Mouse (Mus musculus) heart, embryonic 14.5 days (tissue): Measurements from ENCODE around the gene Aox1. TPM values are rescaled to one million over a fixed set of nuclear protein-coding genes. Genes with fewer than 3 reads are reported as not detected.

Experiments
- ATAC-seq: fragments of 200-750 bp; cut with Nextera tagmentation; 2 replicates; pipeline ENCODE4 v1.8.0; 2017; ENCODE audit warnings: low read depth, moderate TSS enrichment; ENCODE audit not compliant: insufficient number of reproducible peaks, insufficient read depth, low FRiP score
- H3K27ac ChIP-seq, 2 experiments: fragments of 200-500 bp in 1 of 2; fragments of 300-500 bp in 1 of 2; sonication (generic) in 1 of 2; replicated peaks in 1 of 2; 2 replicates each; pipeline ENCODE4 v1.5.1; 2012 to 2014; ENCODE audit warnings: low read depth in 2 of 2, low read length in 2 of 2, control low read depth in 1 of 2, mild to moderate bottlenecking in 1 of 2, mixed read lengths in 1 of 2; ENCODE audit not compliant: control insufficient read depth in 1 of 2, insufficient read depth in 1 of 2
- H3K27me3 ChIP-seq: fragments of 300-500 bp; sonication (generic); 2 replicates; pipeline ENCODE4 v1.6.1; 2014; ENCODE audit warnings: mild to moderate bottlenecking, low read length, control low read depth; ENCODE audit not compliant: control insufficient read depth, insufficient read depth
- H3K36me3 ChIP-seq: fragments of 300-500 bp; sonication (generic); 2 replicates; pipeline ENCODE4 v1.6.1; 2014; ENCODE audit warnings: mild to moderate bottlenecking, control low read depth, low read length, mixed read lengths; ENCODE audit not compliant: control insufficient read depth, insufficient read depth
- H3K4me1 ChIP-seq, 2 experiments: fragments of 200-500 bp in 1 of 2; fragments of 300-500 bp in 1 of 2; sonication (generic) in 1 of 2; 2 replicates each; pipeline ENCODE4 v1.6.1; 2012 to 2014; ENCODE audit warnings: low read length in 2 of 2, control low read depth in 1 of 2, mixed read lengths in 1 of 2; ENCODE audit not compliant: control insufficient read depth in 2 of 2, insufficient read depth in 2 of 2
- H3K4me2 ChIP-seq: fragments of 300-500 bp; sonication (generic); 2 replicates; pipeline ENCODE4 v1.6.1; 2014; ENCODE audit warnings: mild to moderate bottlenecking, low read length
- H3K4me3 ChIP-seq, 2 experiments: fragments of 200-500 bp in 1 of 2; fragments of 300-500 bp in 1 of 2; sonication (generic) in 1 of 2; 2 replicates each; pipeline ENCODE4 v1.5.1; 2012 to 2014; ENCODE audit warnings: low read length in 2 of 2, mild to moderate bottlenecking in 2 of 2, control low read depth in 1 of 2, low read depth in 1 of 2, moderate library complexity in 1 of 2; ENCODE audit not compliant: control insufficient read depth in 1 of 2, insufficient read depth in 1 of 2
- H3K9ac ChIP-seq: fragments of 300-500 bp; sonication (generic); 2 replicates; pipeline ENCODE4 v1.6.1; 2014; ENCODE audit warnings: mild to moderate bottlenecking, low read length
- H3K9me3 ChIP-seq: fragments of 300-500 bp; sonication (generic); 2 replicates; pipeline ENCODE4 v1.6.1; 2016; ENCODE audit warnings: low read length, control low read depth; ENCODE audit not compliant: control insufficient read depth
- WGBS: fragments of 180-500 bp; shearing (Covaris S2); extraction: QIAGEN DNeasy Blood & Tissue Kit; methylation state at CpG from one replicate; pipeline ENCODE4 v1.1.7; 2014; 5-methylcytosine and 5-hydroxymethylcytosine counted together
- polyA plus RNA-seq: library from polyadenylated mRNA; unstranded; fragments of >200 nt; fragmentation: Nextera tagmentation; extraction: Ambion mirVana; gene quantifications from 2 replicates; pipeline ENCODE4 v1.2.1, GENCODE M21; 2014

Aox1 gene
- polyA plus RNA-seq, 1 experiment from 2014 or later, result 0.89 TPM

- Histone ChIP-seq H3K9ac (no peak overlapping the region), H3K36me3 (no peaks in the 10 kb centered on the region), H3K9me3 (no peaks in the 10 kb centered on the region), H3K27ac (no peak overlapping the region), H3K4me2 (no peak overlapping the region), H3K4me1 (no peaks in the 10 kb centered on the region; a peak in 1 of 4 replicates), H3K4me3 (no peak overlapping the region), H3K27me3 (no peaks in the 10 kb centered on the region)
- WGBS, result 93% methylated on average over 5 of the region's 5 CpGs
- ATAC-seq, result no peak
Observed at GRCm38 (mm10) chr1:58110241-58110640, 80.5 kb downstream of the Aox1 start.

DNA sequence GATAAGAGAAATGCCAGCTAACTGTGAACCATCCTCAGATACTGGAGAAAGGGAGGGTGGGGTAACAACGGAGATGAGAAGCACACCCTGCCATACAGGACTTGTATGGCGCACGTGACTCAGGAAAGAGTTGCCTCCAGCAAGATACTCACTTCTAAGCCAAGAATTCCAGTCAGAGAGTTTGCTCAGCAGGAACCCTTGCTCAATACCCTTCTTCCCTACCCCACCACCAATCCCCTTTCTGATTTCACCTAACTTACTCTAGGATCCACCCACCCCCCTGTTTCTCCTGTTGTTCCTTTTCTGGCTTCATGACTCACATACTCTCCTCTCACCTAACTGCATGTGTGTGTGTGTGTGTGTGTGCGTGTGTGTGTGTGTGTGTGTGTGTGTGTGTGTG is 81.6 kb downstream of the Aox1 start:
- H3K27me3 ChIP-seq, result no peaks in the 10 kb centered on the region
- H3K4me3 ChIP-seq, result no peak overlapping the region
- 77% methylated on average over 4 of the region's 4 CpGs for WGBS
- H3K9me3 ChIP-seq, result no peaks in the 10 kb centered on the region
- H3K36me3 ChIP-seq, result no peaks in the 10 kb centered on the region
- H3K4me1 ChIP-seq, result no peaks in the 10 kb centered on the region; a peak in 1 of 4 replicates
- H3K4me2 ChIP-seq, result no peak overlapping the region
- H3K27ac ChIP-seq, result no peak overlapping the region
- H3K9ac ChIP-seq, result no peak overlapping the region
- ATAC-seq, result no peak

DNA sequence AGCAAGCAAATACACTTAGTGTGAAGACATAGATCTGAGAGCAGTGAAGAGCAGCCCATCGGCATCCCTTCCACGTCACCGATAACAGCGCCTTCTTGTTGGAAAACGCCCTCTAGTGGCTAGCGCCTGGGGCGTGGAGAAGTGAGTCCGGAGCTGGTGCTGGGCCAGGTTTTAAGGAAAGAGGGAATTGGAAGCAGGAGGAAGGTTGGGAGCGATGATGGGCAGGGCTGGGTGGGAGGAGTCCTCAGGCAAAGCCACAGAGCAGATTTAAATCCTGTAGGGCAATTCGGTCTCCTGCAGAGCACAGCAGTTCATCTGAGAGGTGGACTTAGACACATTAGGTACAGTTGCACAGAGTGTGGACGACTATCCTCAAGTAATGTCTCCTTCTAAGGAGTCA is 83.1 kb downstream of the Aox1 start, which contains the start of gene Aox3:
Gene Aox3, plus strand, starts transcription at position 251 of the 400 bp plus-strand sequence.
- H3K27ac ChIP-seq, result no peak within 1 kb of the TSS
- no peak for ATAC-seq
- WGBS, result 12% methylated on average over 11 of the region's 11 CpGs

GRCm38 (mm10) chr1:58113441-58113840 is 83.7 kb downstream of the Aox1 start:
- Histone ChIP-seq H3K27ac (no peak overlapping the region), H3K9me3 (no peaks in the 10 kb centered on the region), H3K4me3 (no peak overlapping the region), H3K4me1 (no peaks in the 10 kb centered on the region; a peak in 1 of 4 replicates), H3K4me2 (no peak overlapping the region), H3K36me3 (no peaks in the 10 kb centered on the region), H3K9ac (no peak overlapping the region), H3K27me3 (no peaks in the 10 kb centered on the region)
- ATAC-seq, result no peak

More for the DNA sequence above, 83.1 kb downstream of the Aox1 start, which contains the start of gene Aox3:
- no peaks in the 10 kb centered on the region for H3K27me3 ChIP-seq
- peak within 1 kb of the TSS; percentile 45 for H3K4me2 ChIP-seq
- H3K9me3 ChIP-seq, result no peaks in the 10 kb centered on the region
- H3K36me3 ChIP-seq, result no peaks in the 10 kb centered on the region
- H3K9ac ChIP-seq, result no peak within 1 kb of the TSS
- H3K4me3 ChIP-seq, result no peak within 1 kb of the TSS
- no peaks in the 10 kb centered on the region; a peak in 1 of 4 replicates for H3K4me1 ChIP-seq

- Histone ChIP-seq H3K4me1 (no peaks in the 10 kb centered on the region; a peak in 1 of 4 replicates), H3K36me3 (no peaks in the 10 kb centered on the region), H3K4me3 (no peak overlapping the region), H3K9me3 (no peaks in the 10 kb centered on the region), H3K4me2 (no peak overlapping the region), H3K27ac (no peak overlapping the region), H3K27me3 (no peaks in the 10 kb centered on the region), H3K9ac (no peak overlapping the region)
- no peak for ATAC-seq
- WGBS, result 62% methylated on average over 6 of the region's 6 CpGs
Observed at GRCm38 (mm10) chr1:58114021-58114560, 84.4 kb downstream of the Aox1 start.

DNA sequence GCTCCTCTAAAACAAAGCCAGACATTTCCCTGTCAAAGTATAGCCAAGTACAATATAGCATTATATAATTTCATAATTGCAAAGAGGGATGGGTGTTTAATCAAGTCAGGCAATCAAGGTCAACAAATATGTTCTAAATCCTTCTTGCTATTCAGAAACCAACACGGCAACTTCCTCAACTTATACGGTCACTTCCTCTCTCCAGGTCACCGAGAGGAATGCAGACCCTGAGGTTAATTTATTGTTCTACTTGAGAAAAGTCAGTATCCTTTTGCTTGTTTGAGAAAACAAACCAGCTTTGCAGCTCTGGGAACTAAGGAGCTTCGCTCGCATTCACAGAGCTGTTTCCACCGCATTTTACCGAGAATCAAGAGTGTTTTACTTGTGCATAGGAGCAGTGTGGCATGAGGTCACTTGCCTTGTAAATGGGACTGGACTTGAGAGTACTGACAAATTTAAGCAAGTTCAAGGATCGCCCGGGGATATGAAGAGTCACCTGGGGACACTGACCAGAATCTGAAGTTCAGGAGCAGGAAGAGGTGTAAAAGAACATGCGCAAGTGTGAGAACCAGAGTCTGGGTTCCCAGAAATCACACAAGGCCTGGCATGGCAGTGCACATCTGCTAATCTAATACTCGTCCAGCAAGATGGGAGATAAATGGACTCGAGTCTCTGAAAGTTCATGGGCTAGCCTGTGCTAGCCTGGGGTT is 85.1 kb downstream of the Aox1 start:
- no peaks in the 10 kb centered on the region; a peak in 1 of 4 replicates for H3K4me1 ChIP-seq
- no peaks in the 10 kb centered on the region for H3K36me3 ChIP-seq
- no peaks in the 10 kb centered on the region for H3K27me3 ChIP-seq
- no peaks in the 10 kb centered on the region for H3K9me3 ChIP-seq
- H3K9ac ChIP-seq, result no peak overlapping the region
- WGBS, result 67% methylated on average over 12 of the region's 12 CpGs
- no peak for ATAC-seq
- H3K4me3 ChIP-seq, result no peak overlapping the region
- H3K4me2 ChIP-seq, result no peak overlapping the region
- H3K27ac ChIP-seq, result no peak overlapping the region

- no peaks in the 10 kb centered on the region for H3K9me3 ChIP-seq
- H3K27me3 ChIP-seq, result no peaks in the 10 kb centered on the region
- no peak overlapping the region for H3K27ac ChIP-seq
- no peak overlapping the region for H3K4me3 ChIP-seq
- no peaks in the 10 kb centered on the region for H3K36me3 ChIP-seq
- H3K4me2 ChIP-seq, result no peak overlapping the region
- WGBS, result 90% methylated on average over 3 of the region's 3 CpGs
- no peaks in the 10 kb centered on the region for H3K4me1 ChIP-seq
- H3K9ac ChIP-seq, result no peak overlapping the region
- ATAC-seq, result no peak
Observed at GRCm38 (mm10) chr1:58118231-58118630, 88.5 kb downstream of the Aox1 start.
